Mouse (Mus musculus) Patski (cell line): ENCODE data around the gene Tnc. TPM values are rescaled to one million over a fixed set of nuclear protein-coding genes. Genes with fewer than 3 reads are reported as not detected.

ENCODE experiments used
- ATAC-seq: fragments of 100-300 bp; one replicate; pipeline ENCODE4 v1.8.0; 2021
- CTCF ChIA-PET: fragments of 350-600 bp; sonication (Branson Sonifier 250); formaldehyde crosslinking; loops from one replicate; lab custom pipeline; 2022; ENCODE audit warnings: inconsistent platforms; lab: Charles Lee
- POLR2A ChIA-PET: fragments of 350-600 bp; sonication (Branson Sonifier 250); formaldehyde crosslinking; loops from one replicate; lab custom pipeline; 2022; ENCODE audit warnings: antibody characterized with exemption, inconsistent platforms; lab: Charles Lee
- DNase-seq: peaks from one replicate; pipeline ENCODE4 v3.0.0-alpha.2; 2011; ENCODE audit warnings: low read depth, low spot score
- H3K27me3 ChIP-seq: fragments of 371-371 bp; one replicate; pipeline ENCODE4 v1.5.1; 2021
- CTCF ChIP-seq: fragments of 100-300 bp; IDR thresholded peaks from one replicate; pipeline ENCODE4 v1.5.1; 2021
- in situ Hi-C: fragments of 300-500 bp; cut with MboI; formaldehyde crosslinking; loops from 3 replicates; pipeline ENCODE4 v1.11.1; 2018; ENCODE audit warnings: low pct_unique_long_range_greater_than_20kb, mixed read lengths
- polyA plus RNA-seq: library from polyadenylated mRNA; unstranded; gene quantifications from one replicate; pipeline ENCODE4 v1.2.3, GENCODE M21; 2021

The Tnc gene
- polyA plus RNA-seq, 1 experiment from 2014 or later = 40.2 TPM

DNA sequence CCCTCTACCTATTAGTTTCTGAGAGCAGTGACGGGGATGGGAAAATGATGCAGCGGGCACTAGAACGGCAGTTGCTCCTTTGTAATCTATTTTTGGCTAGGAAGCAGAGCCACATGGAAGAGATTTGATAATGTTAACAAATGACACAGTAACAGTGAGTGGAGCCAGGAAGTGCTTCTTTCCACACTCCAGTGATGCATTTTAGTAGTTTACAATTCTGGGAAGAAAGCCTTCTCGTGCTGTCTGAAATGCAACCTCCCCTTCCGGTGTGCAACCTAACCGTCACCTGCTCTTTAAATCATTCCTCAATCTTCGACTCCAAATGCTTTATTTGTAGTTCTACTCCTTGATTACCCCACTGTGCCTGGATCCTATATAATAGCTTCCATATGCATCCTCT lies 20.6 kb upstream of the Tnc start:
- in situ Hi-C loops = no loop called here
- CTCF ChIA-PET = no interaction called here
- POLR2A ChIA-PET = no interaction called here
- ATAC-seq = no peak
- no peak for TF ChIP-seq CTCF
- DNase-seq = no peak
- H3K27me3 ChIP-seq = no peaks in the 10 kb centered on the region

DNA sequence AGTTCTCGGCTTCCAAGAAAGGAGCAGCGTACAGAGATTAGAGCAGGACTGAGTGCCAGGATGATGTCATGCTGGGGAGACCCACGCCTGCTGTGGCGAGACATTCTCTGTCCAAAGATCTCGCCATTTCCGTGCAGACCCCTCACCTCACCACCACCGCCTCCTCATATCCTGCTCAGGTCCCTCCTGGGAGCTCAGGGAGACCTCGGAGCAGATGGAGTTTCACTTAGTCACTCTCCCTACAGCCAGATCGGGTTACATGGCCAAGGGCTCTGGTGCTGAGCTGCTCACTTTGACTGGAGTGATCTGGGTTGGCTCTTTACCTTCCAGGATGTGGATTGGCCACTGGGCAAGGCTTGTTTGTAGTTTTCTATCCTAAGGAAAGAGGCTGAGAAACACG lies 18.5 kb upstream of the Tnc start:
- no peak for TF ChIP-seq CTCF
- ATAC-seq (no peak), DNase-seq (no peak)
- ChIA-PET POLR2A (no interaction called here), CTCF (no interaction called here)
- no peaks in the 10 kb centered on the region for H3K27me3 ChIP-seq
- in situ Hi-C loops = no loop called here

DNA sequence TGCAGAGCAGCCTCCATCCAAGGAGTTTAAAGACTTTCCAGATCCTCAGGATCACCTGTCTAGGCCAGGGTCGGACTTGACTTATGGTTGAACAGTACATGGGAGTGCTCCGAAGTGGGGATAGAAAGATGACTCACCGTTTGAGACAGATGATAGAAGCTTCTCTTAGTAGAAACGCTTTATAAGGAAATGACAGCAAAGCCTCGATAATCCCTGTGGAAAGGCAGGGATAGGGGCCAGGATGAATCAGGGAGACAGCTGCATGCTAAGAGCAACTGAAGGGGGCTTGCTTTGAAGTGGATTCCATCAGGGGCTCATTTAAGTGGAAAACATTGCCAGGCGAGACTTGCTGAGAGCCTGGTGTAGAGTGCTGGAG lies 12.0 kb upstream of the Tnc start:
- DNase-seq (no peak), ATAC-seq (no peak)
- no peak for TF ChIP-seq CTCF
- in situ Hi-C loops = no loop called here
- H3K27me3 ChIP-seq = no peaks in the 10 kb centered on the region
- ChIA-PET POLR2A (no interaction called here), CTCF (no interaction called here)

DNA sequence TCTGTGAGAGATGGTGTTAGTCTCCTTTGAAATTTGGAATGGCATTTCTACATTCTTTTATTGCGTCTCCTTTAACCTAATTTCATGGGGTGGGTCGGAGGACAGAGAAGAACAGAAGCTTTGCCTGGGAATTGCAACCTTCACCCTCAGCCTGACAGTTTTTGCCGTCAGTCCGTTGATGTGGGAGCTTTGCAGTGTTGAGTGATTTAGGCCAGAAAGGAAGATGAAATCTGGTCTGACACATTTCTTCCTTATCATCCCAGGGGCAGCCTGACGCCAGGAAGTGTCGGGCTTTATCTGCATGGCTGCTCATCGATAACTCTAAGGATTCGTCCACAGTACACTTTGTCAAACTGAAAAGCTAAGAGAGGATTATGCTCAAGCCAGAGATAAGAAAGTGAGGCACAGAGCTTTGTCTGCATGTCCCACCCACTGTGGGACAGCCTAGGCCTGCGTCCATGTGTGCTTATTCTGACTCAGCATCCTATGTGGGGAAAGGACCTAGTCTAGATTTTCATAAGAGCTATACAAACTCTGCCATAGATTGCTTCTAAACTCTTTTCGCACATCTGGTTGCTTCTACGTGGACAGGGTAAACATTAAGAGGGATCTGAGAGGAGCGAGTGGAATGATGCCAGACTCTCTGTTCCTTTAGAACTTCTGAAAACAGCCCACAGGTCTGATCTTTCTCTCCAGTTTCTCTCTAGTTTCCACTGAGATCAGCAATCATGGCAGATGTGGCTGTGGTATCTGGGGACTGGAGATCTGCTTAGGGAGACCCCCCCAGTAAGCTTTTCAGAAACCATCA lies 11.4 kb upstream of the Tnc start:
- ChIA-PET CTCF (no interaction called here), POLR2A (no interaction called here)
- ATAC-seq (no peak), DNase-seq (no peak)
- TF ChIP-seq CTCF = no peak
- in situ Hi-C loops = no loop called here
- no peaks in the 10 kb centered on the region for H3K27me3 ChIP-seq

DNA sequence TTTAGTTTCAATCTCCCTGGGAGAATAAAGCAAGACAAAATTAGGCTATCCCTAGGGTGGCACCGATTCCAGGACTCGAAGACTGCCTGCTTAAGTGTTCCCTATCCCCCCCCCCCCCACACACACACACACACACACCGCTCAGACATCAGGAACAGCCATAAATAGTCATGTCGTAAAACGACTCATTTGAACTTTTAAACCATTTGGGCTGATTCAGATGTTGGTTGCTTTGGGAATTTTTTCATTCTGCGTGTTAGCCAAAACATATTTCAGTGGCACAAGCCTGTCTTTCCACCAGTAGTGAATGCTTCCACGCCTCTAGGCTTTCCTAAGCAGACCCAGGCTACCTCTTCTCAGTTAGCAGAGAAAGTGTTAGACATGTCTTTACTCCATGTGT lies 1.4 kb upstream of the Tnc start:
- no peaks in the 10 kb centered on the region for H3K27me3 ChIP-seq
- DNase-seq (no peak), ATAC-seq (no peak)
- CTCF ChIA-PET = interaction anchor here (2.1 kb wide), 1 partner anchor 29 kb away, joined by 7 read pairs; no protein-coding TSS in a partner anchor
- in situ Hi-C loops = loop anchor here (5.0 to 10.0 kb wide), 2 partner anchors 277 to 444 kb away; no protein-coding TSS in a partner anchor
- TF ChIP-seq CTCF = no peak
- POLR2A ChIA-PET = no interaction called here

DNA sequence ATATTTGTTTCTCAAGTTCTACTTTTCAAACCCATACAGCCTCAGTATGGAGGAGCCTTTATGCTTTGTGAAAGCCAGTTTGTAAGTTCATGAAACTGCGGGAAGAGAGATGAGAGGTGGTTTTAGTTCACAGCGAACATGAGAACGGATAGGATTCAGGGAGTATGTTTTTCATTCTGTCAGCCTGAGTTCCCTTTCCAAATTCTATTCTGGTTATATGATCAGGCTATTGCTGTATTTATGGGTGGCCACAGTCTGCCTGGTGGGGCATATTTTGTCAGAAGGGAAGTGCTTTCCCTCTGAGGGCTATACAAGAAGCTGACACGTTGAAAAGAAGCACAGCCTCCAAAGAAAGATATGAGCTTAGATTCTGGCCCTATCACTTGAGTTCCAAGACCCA lies 2.9 kb downstream of the Tnc start:
- no peak for DNase-seq
- POLR2A ChIA-PET = no interaction called here
- ATAC-seq = no peak
- H3K27me3 ChIP-seq = no peaks in the 10 kb centered on the region
- TF ChIP-seq CTCF = no peak
- in situ Hi-C loops = loop anchor here (10.0 kb wide), 1 partner anchor 281 kb away; no protein-coding TSS in a partner anchor
- CTCF ChIA-PET = interaction anchor here (0.8 to 2.0 kb wide), 4 partner anchors 11 to 23 kb away, joined by 3 to 6 read pairs (median 3); no protein-coding TSS in a partner anchor

DNA sequence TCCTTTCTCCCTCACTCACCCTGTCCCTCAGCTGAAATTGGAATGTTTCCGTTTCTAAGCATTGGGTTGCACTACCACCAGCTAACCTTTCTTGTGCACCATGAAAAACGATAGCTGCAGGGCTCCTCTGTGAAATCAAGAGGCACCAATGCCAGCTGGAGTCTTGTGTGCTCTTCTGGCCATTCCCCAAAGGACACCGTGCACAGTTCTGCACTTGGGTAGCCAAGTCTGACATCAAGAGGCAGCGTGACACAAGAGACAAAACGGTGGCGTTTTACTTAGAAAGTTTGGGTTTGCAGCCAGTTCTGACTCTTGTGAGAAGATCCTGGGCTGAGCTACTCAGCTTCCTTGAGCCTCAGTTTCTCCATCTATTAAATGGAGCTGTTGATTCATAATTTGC lies 3.4 kb downstream of the Tnc start:
- in situ Hi-C loops = loop anchor here (10.0 kb wide), 1 partner anchor 281 kb away; no protein-coding TSS in a partner anchor

DNA sequence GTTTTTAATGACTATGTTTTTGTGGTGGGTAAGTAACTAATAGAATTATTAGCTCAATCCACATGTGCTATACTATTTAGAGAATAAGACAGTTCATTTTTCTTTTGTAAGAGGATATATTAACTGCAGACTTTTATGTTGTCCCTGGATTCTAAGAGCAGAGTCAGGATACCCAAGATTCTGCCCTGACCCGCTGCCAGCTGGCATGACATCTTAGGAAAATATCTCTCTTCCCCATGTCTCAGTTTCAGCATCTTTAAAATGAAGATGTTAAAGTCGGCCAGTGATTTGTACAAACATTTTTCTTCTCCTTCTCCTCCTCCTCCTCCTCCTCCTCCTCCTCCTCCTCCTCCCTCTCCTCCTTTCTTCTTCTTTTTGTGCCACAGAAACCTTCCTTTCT lies 7.7 kb downstream of the Tnc start:
- ATAC-seq (no peak), DNase-seq (no peak)
- ChIA-PET POLR2A (no interaction called here), CTCF (interaction anchor here (0.6 kb wide), 1 partner anchor 30 kb away, joined by 3 read pairs; no protein-coding TSS in a partner anchor)
- no peak for TF ChIP-seq CTCF
- in situ Hi-C loops = no loop called here
- H3K27me3 ChIP-seq = no peaks in the 10 kb centered on the region

More for the DNA sequence above, 3.4 kb downstream of the Tnc start:
- CTCF ChIA-PET = interaction anchor here (0.8 to 2.0 kb wide), 4 partner anchors 10 to 22 kb away, joined by 3 to 6 read pairs (median 3); no protein-coding TSS in a partner anchor
- no peak for ATAC-seq
- no peaks in the 10 kb centered on the region for H3K27me3 ChIP-seq
- no peak for TF ChIP-seq CTCF
- POLR2A ChIA-PET = interaction anchor here (0.6 kb wide), 1 partner anchor 22 kb away, joined by 3 read pairs; no protein-coding TSS in a partner anchor
- DNase-seq = no peak

DNA sequence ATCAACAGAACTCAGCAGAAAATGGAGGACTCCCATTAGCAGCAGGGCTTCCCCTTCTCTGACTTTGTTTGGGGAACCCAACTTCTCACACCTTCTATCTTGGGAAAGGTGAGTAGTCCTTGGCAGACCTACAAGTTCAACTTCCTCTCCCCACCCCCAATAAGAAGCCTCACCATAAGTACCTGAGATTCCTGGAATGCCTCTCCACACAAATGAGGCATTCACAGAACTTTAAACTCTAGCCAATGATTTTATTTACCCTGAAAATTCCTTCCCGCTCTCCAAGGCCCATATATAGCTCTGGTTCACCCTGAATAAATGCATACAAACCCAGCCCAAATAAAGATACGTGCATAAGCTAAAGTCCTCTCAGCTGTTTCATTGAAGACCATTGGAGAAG lies 9.3 kb downstream of the Tnc start:
- POLR2A ChIA-PET = no interaction called here
- no peak for TF ChIP-seq CTCF
- in situ Hi-C loops = no loop called here
- H3K27me3 ChIP-seq = no peaks in the 10 kb centered on the region
- ATAC-seq (no peak), DNase-seq (no peak)
- CTCF ChIA-PET = no interaction called here

DNA sequence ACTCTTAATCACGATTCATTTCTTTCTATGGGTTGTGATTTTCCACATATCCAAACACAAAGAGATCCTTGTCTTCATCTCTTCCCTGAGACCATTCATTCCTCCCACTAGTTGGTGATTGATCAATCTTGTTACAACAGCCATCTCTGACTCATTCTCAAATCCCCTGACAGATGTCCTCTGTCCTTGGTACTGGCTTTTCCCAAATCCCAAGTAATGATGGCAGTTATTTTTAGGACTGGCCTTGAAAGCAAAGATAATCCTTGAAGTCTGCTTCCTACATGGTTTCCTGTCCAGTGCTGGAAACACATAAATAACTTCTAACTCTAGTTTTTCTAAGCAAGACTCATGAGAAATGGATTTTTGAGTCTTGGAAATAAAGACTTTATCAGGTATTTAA lies 12.1 kb downstream of the Tnc start:
- DNase-seq (no peak), ATAC-seq (no peak)
- TF ChIP-seq CTCF = no peak
- no peaks in the 10 kb centered on the region for H3K27me3 ChIP-seq
- POLR2A ChIA-PET = no interaction called here
- CTCF ChIA-PET = interaction anchor here (1.4 to 2.5 kb wide), 2 partner anchors 9 to 10 kb away, joined by 3 to 6 read pairs; no protein-coding TSS in a partner anchor
- in situ Hi-C loops = no loop called here

DNA sequence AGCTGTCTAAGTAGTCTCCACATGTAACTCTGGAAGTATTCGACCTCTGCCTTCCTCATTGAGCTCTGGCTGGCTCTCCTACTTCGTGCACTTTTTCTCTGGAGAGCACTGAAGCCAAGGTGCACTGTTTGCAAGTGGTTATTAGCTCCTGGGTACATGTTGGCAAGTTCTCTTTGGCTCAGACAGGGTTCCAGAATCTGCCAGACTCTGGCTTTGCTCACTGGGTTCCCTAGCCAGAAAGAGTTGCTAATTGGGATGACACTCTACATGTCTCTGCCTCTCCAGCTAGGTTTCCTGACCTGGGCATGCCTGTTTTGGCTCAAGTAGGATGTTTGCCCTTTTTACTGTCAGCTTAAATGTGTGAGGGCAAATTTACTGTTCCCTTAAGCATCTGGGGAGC lies 13.6 kb downstream of the Tnc start:
- DNase-seq (no peak), ATAC-seq (no peak)
- H3K27me3 ChIP-seq = no peaks in the 10 kb centered on the region
- POLR2A ChIA-PET = no interaction called here
- CTCF ChIA-PET = interaction anchor here (0.6 to 2.5 kb wide), 3 partner anchors 8 to 57 kb away, joined by 3 to 6 read pairs (median 3); no protein-coding TSS in a partner anchor
- in situ Hi-C loops = no loop called here
- no peak for TF ChIP-seq CTCF
